Mouse (Mus musculus) adrenal gland (tissue): ENCODE results near the gene Lcat.

Experiments used
- intact Hi-C: fragments of 180-260 bp; cut with DNase I; formaldehyde crosslinking; loops from one replicate; pipeline ENCODE4 v1.15.1; 2025

The Lcat gene

GRCm38 (mm10) chr8:105951057-105951659, 8.0 kb upstream of the Lcat start:
- intact Hi-C loops = no loop called here

- intact Hi-C loops = no loop called here
Observed at GRCm38 (mm10) chr8:105949350-105949749, 6.2 kb upstream of the Lcat start.

GRCm38 (mm10) chr8:105942542-105942941, 640 bp downstream of the Lcat start:
- intact Hi-C loops = no loop called here

GRCm38 (mm10) chr8:105942026-105942425, 1.2 kb downstream of the Lcat start:
- intact Hi-C loops = no loop called here

GRCm38 (mm10) chr8:105938306-105938669, 4.9 kb downstream of the Lcat start, which contains the start of gene Psmb10:
TSS of gene Psmb10 (minus strand) at chr8:105938444.
- intact Hi-C loops = no loop called here

- intact Hi-C loops = no loop called here
Observed at GRCm38 (mm10) chr8:105937496-105938305, 5.5 kb downstream of the Lcat start.

- intact Hi-C loops = no loop called here
Observed at GRCm38 (mm10) chr8:105936866-105937475, 6.2 kb downstream of the Lcat start.

GRCm38 (mm10) chr8:105935863-105936603, 7.1 kb downstream of the Lcat start:
- intact Hi-C loops = no loop called here

- intact Hi-C loops = no loop called here
Observed at GRCm38 (mm10) chr8:105935105-105935504, 8.1 kb downstream of the Lcat start.

- intact Hi-C loops = loop anchor here (5.0 kb wide), 2 partner anchors 96 to 221 kb away; no protein-coding TSS in a partner anchor
Observed at GRCm38 (mm10) chr8:105933762-105934161, 9.4 kb downstream of the Lcat start, which contains the start of gene Ctrl. TSS of gene Ctrl (minus strand) at chr8:105933862.

GRCm38 (mm10) chr8:105932525-105932924, 10.7 kb downstream of the Lcat start:
- intact Hi-C loops = loop anchor here (5.0 kb wide), 2 partner anchors 95 to 220 kb away; no protein-coding TSS in a partner anchor

GRCm38 (mm10) chr8:105931271-105931670, 11.9 kb downstream of the Lcat start:
- intact Hi-C loops = loop anchor here (2.0 to 5.0 kb wide), 3 partner anchors 38 to 219 kb away; partner anchors contain the start of gene Nrn1l

GRCm38 (mm10) chr8:105930602-105931001, 12.6 kb downstream of the Lcat start:
- intact Hi-C loops = loop anchor here (2.0 to 5.0 kb wide), 3 partner anchors 38 to 218 kb away; partner anchors contain the start of gene Nrn1l

- intact Hi-C loops = no loop called here
Observed at GRCm38 (mm10) chr8:105925123-105925522, 18.1 kb downstream of the Lcat start.

GRCm38 (mm10) chr8:105919390-105919789, 23.8 kb downstream of the Lcat start:
- intact Hi-C loops = no loop called here

- intact Hi-C loops = no loop called here
Observed at GRCm38 (mm10) chr8:105900941-105901616, 42.1 kb downstream of the Lcat start.

- intact Hi-C loops = no loop called here
Observed at GRCm38 (mm10) chr8:105900180-105900940, 42.8 kb downstream of the Lcat start, which contains the start of gene Pskh1. TSS of gene Pskh1 (plus strand) at chr8:105900441.

GRCm38 (mm10) chr8:105897801-105898480, 45.2 kb downstream of the Lcat start:
- intact Hi-C loops = loop anchor here (5.0 kb wide), 1 partner anchor 36 kb away; the partner anchor contains the start of gene Nutf2

GRCm38 (mm10) chr8:105893339-105893738, 49.8 kb downstream of the Lcat start, which contains the start of gene Nrn1l:
TSS of gene Nrn1l (plus strand) at chr8:105893567.
- intact Hi-C loops = loop anchor here (2.0 kb wide), 1 partner anchor 37 kb away; no protein-coding TSS in a partner anchor
